Mouse (Mus musculus): ENCODE measurements around the gene Keg1.

Keg1 gene

GRCm38 (mm10) chr19:12762212-12763130 lies 66.9 kb downstream of the Keg1 start:
- DNase-seq (ENCODE audit: low read depth, low spot score), result no peak

- DNase-seq (ENCODE audit: low read depth, low spot score), result no peak
These were observed 69.7 kb downstream of the Keg1 start, which contains the start of gene Cntf for GRCm38 (mm10) chr19:12765308-12765707. TSS of gene Cntf (minus strand) at chr19:12765632.
